Mouse (Mus musculus) lung, postnatal 36 days (tissue): ENCODE measurements around the gene Ms4a1.
A peak's percentile ranks its signal among the peaks of the same experiment; 100 is the strongest.
"Not testable (repeated sequence)": the region's sequence is repeated elsewhere in the genome, so short reads cannot be mapped to it uniquely, and the experiment has no call there.

ENCODE experiments used
- DNase-seq: peaks from one replicate; pipeline ENCODE4 v3.0.0; 2022; ENCODE audit warnings: mixed read lengths

Gene Ms4a1

GRCm38 (mm10) chr19:11266052-11266845 is at the start of gene Ms4a1:
Gene Ms4a1 (minus strand): TSS chr19:11266241.
- peak; percentile 36 for DNase-seq

GRCm38 (mm10) chr19:11314354-11314753 is 48.3 kb upstream of the Ms4a1 start, which contains the start of gene Ms4a14:
Gene Ms4a14 (minus strand): TSS chr19:11314454.
- DNase-seq = no peak

GRCm38 (mm10) chr19:11308888-11309287 is 42.8 kb upstream of the Ms4a1 start:
- DNase-seq = no peak

GRCm38 (mm10) chr19:11299529-11299928 is 33.5 kb upstream of the Ms4a1 start:
- DNase-seq = not testable (repeated sequence)

GRCm38 (mm10) chr19:11298939-11299338 is 32.9 kb upstream of the Ms4a1 start:
- no peak for DNase-seq

- not testable (repeated sequence) for DNase-seq
These were observed 27.6 kb upstream of the Ms4a1 start for GRCm38 (mm10) chr19:11293616-11294015.

GRCm38 (mm10) chr19:11292990-11293389 is 26.9 kb upstream of the Ms4a1 start:
- peak; percentile 1 for DNase-seq

GRCm38 (mm10) chr19:11283773-11284172 is 17.7 kb upstream of the Ms4a1 start, which contains the start of gene Ms4a5:
Gene Ms4a5 (minus strand): TSS chr19:11283873.
- DNase-seq = no peak

GRCm38 (mm10) chr19:11280223-11280622 is 14.2 kb upstream of the Ms4a1 start:
- no peak for DNase-seq

- no peak for DNase-seq
These were observed 10.4 kb upstream of the Ms4a1 start for GRCm38 (mm10) chr19:11276431-11276830.

- DNase-seq = no peak
These were observed 915 bp upstream of the Ms4a1 start for GRCm38 (mm10) chr19:11266956-11267355.

GRCm38 (mm10) chr19:11264602-11265185 is 1.3 kb downstream of the Ms4a1 start:
- no peak for DNase-seq

- DNase-seq = peak; percentile 5
These were observed 2.5 kb downstream of the Ms4a1 start for GRCm38 (mm10) chr19:11263549-11263948.

GRCm38 (mm10) chr19:11262932-11263331 is 3.1 kb downstream of the Ms4a1 start:
- peak; percentile 14 for DNase-seq

- DNase-seq = no peak
These were observed 4.5 kb downstream of the Ms4a1 start for GRCm38 (mm10) chr19:11261522-11261921.

GRCm38 (mm10) chr19:11244230-11244629 is 21.8 kb downstream of the Ms4a1 start:
- DNase-seq = peak; percentile 29

GRCm38 (mm10) chr19:11242560-11242959 is 23.5 kb downstream of the Ms4a1 start:
- no peak for DNase-seq

GRCm38 (mm10) chr19:11235820-11236219 is 30.2 kb downstream of the Ms4a1 start:
- DNase-seq = no peak

GRCm38 (mm10) chr19:11234921-11235735 is 30.9 kb downstream of the Ms4a1 start:
- no peak for DNase-seq

GRCm38 (mm10) chr19:11234244-11234643 is 31.8 kb downstream of the Ms4a1 start:
- no peak for DNase-seq

GRCm38 (mm10) chr19:11232348-11232747 is 33.7 kb downstream of the Ms4a1 start, which contains the start of gene Ms4a12:
Gene Ms4a12 (minus strand): TSS chr19:11232448.
- DNase-seq = no peak
